Mouse (Mus musculus) lung, embryonic 14.5 days (tissue): Measurements from ENCODE around the gene Prkce. TPM values are rescaled to one million over a fixed set of nuclear protein-coding genes. Genes with fewer than 3 reads are reported as not detected.

ENCODE experiments used
- ATAC-seq: fragments of 200-750 bp; cut with Nextera tagmentation; 2 replicates; pipeline ENCODE4 v1.8.0; 2017; ENCODE audit warnings: mild to moderate bottlenecking, moderate TSS enrichment, moderate library complexity; ENCODE audit not compliant: insufficient read depth
- DNase-seq: peaks from one replicate; pipeline ENCODE4 v3.0.0-alpha.2; 2015
- H3K27ac ChIP-seq: fragments of 300-500 bp; sonication (generic); 2 replicates; pipeline ENCODE4 v1.5.1; 2014; ENCODE audit warnings: low read depth, mild to moderate bottlenecking, moderate library complexity
- H3K27me3 ChIP-seq: fragments of 300-500 bp; sonication (generic); 2 replicates; pipeline ENCODE4 v1.6.1; 2014; ENCODE audit warnings: low read length, control low read depth; ENCODE audit not compliant: insufficient read depth
- H3K36me3 ChIP-seq: fragments of 300-500 bp; sonication (generic); 2 replicates; pipeline ENCODE4 v1.6.1; 2014; ENCODE audit warnings: control low read depth; ENCODE audit not compliant: insufficient read depth
- H3K4me1 ChIP-seq: fragments of 300-500 bp; sonication (generic); 2 replicates; pipeline ENCODE4 v1.6.1; 2014; ENCODE audit warnings: antibody characterized with exemption, control low read depth; ENCODE audit not compliant: insufficient read depth
- H3K4me2 ChIP-seq: fragments of 300-500 bp; sonication (generic); 2 replicates; pipeline ENCODE4 v1.6.1; 2014; ENCODE audit warnings: mild to moderate bottlenecking
- H3K4me3 ChIP-seq: fragments of 300-500 bp; sonication (generic); 2 replicates; pipeline ENCODE4 v1.5.1; 2014; ENCODE audit warnings: low read depth, low read length
- H3K9ac ChIP-seq: fragments of 300-500 bp; sonication (generic); 2 replicates; pipeline ENCODE4 v1.6.1; 2014
- H3K9me3 ChIP-seq: fragments of 300-500 bp; sonication (generic); 2 replicates; pipeline ENCODE4 v1.6.1; 2016; ENCODE audit warnings: low read depth, low read length, control low read depth
- CTCF ChIP-seq: IDR thresholded peaks from 2 replicates; pipeline ENCODE4 v1.5.1; 2016; ENCODE audit warnings: antibody characterized with exemption, low read depth
- WGBS: fragments of 180-500 bp; shearing (Covaris S2); extraction: QIAGEN DNeasy Blood & Tissue Kit; methylation state at CpG from one replicate; pipeline ENCODE4 v1.1.7; 2014; 5-methylcytosine and 5-hydroxymethylcytosine counted together
- polyA plus RNA-seq: library from polyadenylated mRNA; unstranded; fragments of >200 nt; fragmentation: Nextera tagmentation; extraction: Ambion mirVana; gene quantifications from 2 replicates; pipeline ENCODE4 v1.2.1, GENCODE M21; 2014

Prkce gene
- polyA plus RNA-seq, 1 experiment from 2014 or later: 10.1 TPM

- Histone ChIP-seq H3K4me2 (no peak overlapping the region), H3K9ac (no peak overlapping the region), H3K27ac (peak overlapping the region; percentile 83), H3K36me3 (no peaks in the 10 kb centered on the region), H3K27me3 (no peaks in the 10 kb centered on the region), H3K4me3 (no peak overlapping the region), H3K9me3 (no peaks in the 10 kb centered on the region), H3K4me1 (peaks cover 41% of the 10 kb centered on the region)
- no peak for TF ChIP-seq CTCF
- WGBS: 83% methylated on average over 11 of the region's 11 CpGs
- no peak for ATAC-seq
- no peak for DNase-seq
Measured at GRCm38 (mm10) chr17:86302266-86302665, 134.7 kb downstream of the Prkce start.

- no peaks in the 10 kb centered on the region for H3K27me3 ChIP-seq
- TF ChIP-seq CTCF: no peak
- H3K4me2 ChIP-seq: no peak overlapping the region
- peak overlapping the region; percentile 33; the same call in 1 of the 2 replicates for H3K27ac ChIP-seq
- no peak overlapping the region for H3K4me3 ChIP-seq
- peaks cover 41% of the 10 kb centered on the region for H3K4me1 ChIP-seq
- 65% methylated on average over 14 of the region's 14 CpGs for WGBS
- no peak overlapping the region for H3K9ac ChIP-seq
- peak; percentile 56 for DNase-seq
- H3K36me3 ChIP-seq: no peaks in the 10 kb centered on the region
- no peaks in the 10 kb centered on the region for H3K9me3 ChIP-seq
- ATAC-seq: peak; percentile 35; the same call in 1 of the 2 replicates
Measured at GRCm38 (mm10) chr17:86302861-86303331, 135.3 kb downstream of the Prkce start.

- WGBS: 41% methylated on average over 19 of the region's 19 CpGs
- ATAC-seq (peak; percentile 10; the same call in 1 of the 2 replicates), DNase-seq (no peak)
- TF ChIP-seq CTCF: no peak
- H3K4me2 ChIP-seq: no peak overlapping the region
- peak overlapping the region; percentile 33; the same call in 1 of the 2 replicates for H3K27ac ChIP-seq
- H3K36me3 ChIP-seq: no peaks in the 10 kb centered on the region
- H3K4me1 ChIP-seq: peaks cover 41% of the 10 kb centered on the region
- H3K9ac ChIP-seq: no peak overlapping the region
- H3K27me3 ChIP-seq: no peaks in the 10 kb centered on the region
- no peaks in the 10 kb centered on the region for H3K9me3 ChIP-seq
- H3K4me3 ChIP-seq: no peak overlapping the region
Measured at GRCm38 (mm10) chr17:86303401-86304243, 136.0 kb downstream of the Prkce start.

GRCm38 (mm10) chr17:86304923-86305630, 137.5 kb downstream of the Prkce start:
- ATAC-seq (no peak), DNase-seq (no peak)
- no peak overlapping the region for H3K4me3 ChIP-seq
- whole genome bisulfite sequencing: 50% methylated on average over 17 of the region's 17 CpGs
- no peaks in the 10 kb centered on the region for H3K36me3 ChIP-seq
- TF ChIP-seq CTCF: peak; percentile 11; the same call in 1 of the 2 replicates
- H3K27me3 ChIP-seq: no peaks in the 10 kb centered on the region
- H3K4me2 ChIP-seq: no peak overlapping the region
- H3K9me3 ChIP-seq: no peaks in the 10 kb centered on the region
- no peak overlapping the region for H3K27ac ChIP-seq
- peaks cover 41% of the 10 kb centered on the region for H3K4me1 ChIP-seq
- no peak overlapping the region for H3K9ac ChIP-seq

- 83% methylated on average over 7 of the region's 7 CpGs for WGBS
Measured at GRCm38 (mm10) chr17:86306161-86306560, 138.6 kb downstream of the Prkce start.

GRCm38 (mm10) chr17:86313413-86314139, 146.0 kb downstream of the Prkce start:
- no peaks in the 10 kb centered on the region for H3K27me3 ChIP-seq
- 0 out of 2 replicates have a peak overlapping the region, but pooled peaks have one; percentile 15 for H3K4me2 ChIP-seq
- H3K9me3 ChIP-seq: no peaks in the 10 kb centered on the region
- ATAC-seq (peak; percentile 98), DNase-seq (peak; percentile 95)
- no peak overlapping the region for H3K4me3 ChIP-seq
- H3K4me1 ChIP-seq: peaks cover 17% of the 10 kb centered on the region; the same call in 1 of the 2 replicates
- peak; percentile 38 for TF ChIP-seq CTCF
- WGBS: 26% methylated on average over 8 of the region's 8 CpGs
- peak overlapping the region; percentile 85 for H3K27ac ChIP-seq
- H3K36me3 ChIP-seq: no peaks in the 10 kb centered on the region
- H3K9ac ChIP-seq: no peak overlapping the region

More at GRCm38 (mm10) chr17:86306161-86306560, 138.6 kb downstream of the Prkce start:
- H3K9me3 ChIP-seq: no peaks in the 10 kb centered on the region
- H3K36me3 ChIP-seq: no peaks in the 10 kb centered on the region
- peaks cover 34% of the 10 kb centered on the region for H3K4me1 ChIP-seq
- TF ChIP-seq CTCF: no peak
- H3K9ac ChIP-seq: no peak overlapping the region
- no peak overlapping the region for H3K4me3 ChIP-seq
- DNase-seq (no peak), ATAC-seq (no peak)
- H3K27ac ChIP-seq: no peak overlapping the region
- H3K27me3 ChIP-seq: no peaks in the 10 kb centered on the region
- no peak overlapping the region for H3K4me2 ChIP-seq
